Mouse (Mus musculus) kidney, postnatal 4 days (tissue): ENCODE measurements around the gene Raf1.
A peak's percentile ranks its signal among the peaks of the same experiment; 100 is the strongest.

ENCODE experiments used
- DNase-seq, 2 experiments: peaks; one replicate each; pipeline ENCODE4 v3.0.0; 2021; ENCODE audit warnings: mixed read lengths in 2 of 2

Gene Raf1

GRCm38 (mm10) chr6:115610301-115610700, 66.1 kb downstream of the Raf1 start:
- DNase-seq: no peak

GRCm38 (mm10) chr6:115609121-115609520, 67.3 kb downstream of the Raf1 start:
- DNase-seq: peak; percentile 37 to 47

GRCm38 (mm10) chr6:115607429-115607828, 69.0 kb downstream of the Raf1 start:
- no peak for DNase-seq

GRCm38 (mm10) chr6:115606461-115606860, 70.0 kb downstream of the Raf1 start:
- DNase-seq: no peak

- DNase-seq: peak; percentile 89 to 93
Observed at GRCm38 (mm10) chr6:115601715-115602523, 74.5 kb downstream of the Raf1 start, which contains the start of gene Mkrn2. Gene Mkrn2 (plus strand): TSS chr6:115601902.

GRCm38 (mm10) chr6:115601322-115601714, 75.1 kb downstream of the Raf1 start:
- no peak for DNase-seq

- no peak for DNase-seq
Observed at GRCm38 (mm10) chr6:115595667-115596066, 80.8 kb downstream of the Raf1 start.

GRCm38 (mm10) chr6:115594463-115594862, 82.0 kb downstream of the Raf1 start:
- no peak for DNase-seq

- no peak for DNase-seq
Observed at GRCm38 (mm10) chr6:115593252-115593651, 83.2 kb downstream of the Raf1 start.

GRCm38 (mm10) chr6:115592458-115592857, 84.0 kb downstream of the Raf1 start, which contains the start of gene Mkrn2os:
Gene Mkrn2os (minus strand): TSS chr6:115592576.
- DNase-seq: peak; percentile 29 to 62

- DNase-seq: no peak
Observed at GRCm38 (mm10) chr6:115591692-115592359, 84.6 kb downstream of the Raf1 start.

GRCm38 (mm10) chr6:115586321-115586720, 90.1 kb downstream of the Raf1 start:
- DNase-seq: no peak

- no peak for DNase-seq
Observed at GRCm38 (mm10) chr6:115584176-115584575, 92.3 kb downstream of the Raf1 start.

GRCm38 (mm10) chr6:115583430-115584125, 92.9 kb downstream of the Raf1 start:
- no peak for DNase-seq

GRCm38 (mm10) chr6:115582328-115583115, 93.9 kb downstream of the Raf1 start:
- DNase-seq: no peak

GRCm38 (mm10) chr6:115580810-115581209, 95.6 kb downstream of the Raf1 start:
- DNase-seq: no peak

GRCm38 (mm10) chr6:115577941-115578340, 98.5 kb downstream of the Raf1 start:
- no peak for DNase-seq

GRCm38 (mm10) chr6:115577407-115577806, 99.0 kb downstream of the Raf1 start:
- no peak for DNase-seq

- DNase-seq: no peak
Observed at GRCm38 (mm10) chr6:115574171-115574570, 102.3 kb downstream of the Raf1 start.
